Mouse (Mus musculus): ENCODE results near the gene Arsa. TPM values are rescaled to one million over a fixed set of nuclear protein-coding genes. Genes with fewer than 3 reads are reported as not detected.

Gene Arsa
- 10 to 100 TPM; 27.7 to 31.2 TPM for total RNA-seq (2021)
- long read RNA-seq, experiment 1, partial matches to known transcripts: 11 of 12 reads
- long read RNA-seq, experiment 1, other reads (novel, unspliced or antisense): 1 of 12 reads
- long read RNA-seq, experiment 2, partial matches to known transcripts: 14 of 14 reads
- long read RNA-seq, experiment 2, other reads (novel, unspliced or antisense): 0 of 14 reads

GRCm38 (mm10) chr15:89477091-89477491 lies at the start of gene Arsa:
Arsa (minus strand) TSS chr15:89477425.
- intact Hi-C loops (cut with DNase I): no loop called here
- no peak for DNase-seq (ENCODE audit: low spot score in 2 of 2)

GRCm38 (mm10) chr15:89526776-89527325 lies 49.6 kb upstream of the Arsa start:
- intact Hi-C loops (cut with DNase I): no loop called here

GRCm38 (mm10) chr15:89525896-89526295 lies 48.7 kb upstream of the Arsa start:
- no peak for DNase-seq (ENCODE audit: low spot score in 2 of 2)
- intact Hi-C loops (cut with DNase I): no loop called here

More at GRCm38 (mm10) chr15:89526776-89527325, 49.6 kb upstream of the Arsa start:
- no peak for DNase-seq (ENCODE audit: low spot score in 2 of 2)

GRCm38 (mm10) chr15:89525464-89525863 lies 48.2 kb upstream of the Arsa start:
- DNase-seq (ENCODE audit: low spot score in 2 of 2): no peak
- intact Hi-C loops (cut with DNase I): no loop called here

- no peak for DNase-seq (ENCODE audit: low spot score in 2 of 2)
- intact Hi-C loops (cut with DNase I): no loop called here
Observed at GRCm38 (mm10) chr15:89524611-89525415, 47.6 kb upstream of the Arsa start.

GRCm38 (mm10) chr15:89524001-89524571 lies 46.9 kb upstream of the Arsa start:
- intact Hi-C loops (cut with DNase I): no loop called here
- DNase-seq (ENCODE audit: low spot score in 2 of 2): no peak

GRCm38 (mm10) chr15:89523283-89523832 lies 46.1 kb upstream of the Arsa start:
- intact Hi-C loops (cut with DNase I): no loop called here
- DNase-seq (ENCODE audit: low spot score in 2 of 2): no peak

GRCm38 (mm10) chr15:89522566-89523282 lies 45.5 kb upstream of the Arsa start:
- intact Hi-C loops (cut with DNase I): no loop called here
- DNase-seq (ENCODE audit: low spot score in 2 of 2): no peak

GRCm38 (mm10) chr15:89521951-89522350 lies 44.7 kb upstream of the Arsa start:
- no peak for DNase-seq (ENCODE audit: low spot score in 2 of 2)

GRCm38 (mm10) chr15:89512679-89513078 lies 35.5 kb upstream of the Arsa start:
- intact Hi-C loops (cut with DNase I): no loop called here
- no peak for DNase-seq (ENCODE audit: low spot score in 2 of 2)

More at GRCm38 (mm10) chr15:89521951-89522350, 44.7 kb upstream of the Arsa start:
- intact Hi-C loops (cut with DNase I): no loop called here

- intact Hi-C loops (cut with DNase I): no loop called here
- DNase-seq (ENCODE audit: low spot score in 2 of 2): no peak
Observed at GRCm38 (mm10) chr15:89507751-89508150, 30.5 kb upstream of the Arsa start.

- no peak for DNase-seq (ENCODE audit: low spot score in 2 of 2)
- intact Hi-C loops (cut with DNase I): no loop called here
Observed at GRCm38 (mm10) chr15:89504838-89505237, 27.6 kb upstream of the Arsa start.

- intact Hi-C loops (cut with DNase I): no loop called here
- DNase-seq (ENCODE audit: low spot score in 2 of 2): no peak
Observed at GRCm38 (mm10) chr15:89501321-89501720, 24.1 kb upstream of the Arsa start.

- peak; percentile 29 to 70 for DNase-seq (ENCODE audit: low spot score in 2 of 2)
- intact Hi-C loops (cut with DNase I): no loop called here
Observed at GRCm38 (mm10) chr15:89500221-89500791, 23.1 kb upstream of the Arsa start.

- intact Hi-C loops (cut with DNase I): no loop called here
- DNase-seq (ENCODE audit: low spot score in 2 of 2): peak in 1 of 2 experiments; percentile 70
Observed at GRCm38 (mm10) chr15:89499784-89500220, 22.6 kb upstream of the Arsa start.

GRCm38 (mm10) chr15:89498961-89499688 lies 21.9 kb upstream of the Arsa start, which contains the start of gene Shank3:
Shank3 (plus strand) TSS chr15:89499623.
- DNase-seq (ENCODE audit: low spot score in 2 of 2): peak in 1 of 2 experiments; percentile 34
- intact Hi-C loops (cut with DNase I): no loop called here

- intact Hi-C loops (cut with DNase I): no loop called here
- peak; percentile 86 to 91 for DNase-seq (ENCODE audit: low spot score in 2 of 2)
Observed at GRCm38 (mm10) chr15:89498049-89498960, 21.1 kb upstream of the Arsa start.
